Mouse (Mus musculus) colon, adult 2 months (tissue): ENCODE data around the gene Klhdc1. TPM values are rescaled to one million over a fixed set of nuclear protein-coding genes. Genes with fewer than 3 reads are reported as not detected.

Experiments
- polyA plus RNA-seq: library from polyadenylated mRNA; depleted of rRNA; stranded (reverse); fragments of >200 nt; gene quantifications from 2 replicates; pipeline ENCODE4 v1.2.3, GENCODE M21; 2012; rRNA removed

Gene Klhdc1
- polyA plus RNA-seq, result 0.35 and 1.5 TPM in 2 replicates

GRCm38 (mm10) chr12:69240876-69241275 lies at the start of gene Klhdc1:
Gene Klhdc1 (plus strand): TSS chr12:69241176.

GRCm38 (mm10) chr12:69196444-69197377 lies 44.3 kb upstream of the Klhdc1 start, which contains the start of gene Gm49383:
Gene Gm49383 (minus strand): TSS chr12:69197104.

GRCm38 (mm10) chr12:69198164-69198535 lies 42.8 kb upstream of the Klhdc1 start, which contains the start of gene Dnaaf2:
Gene Dnaaf2 (minus strand): TSS chr12:69198429.

GRCm38 (mm10) chr12:69204052-69204833 lies 36.7 kb upstream of the Klhdc1 start, which contains the start of gene Gm49384:
Gene Gm49384 (minus strand): TSS chr12:69204267.

GRCm38 (mm10) chr12:69227776-69228466 lies 13.1 kb upstream of the Klhdc1 start, which contains the start of gene Pole2:
Gene Pole2 (minus strand): TSS chr12:69228195.

GRCm38 (mm10) chr12:69296511-69297410 lies 55.8 kb downstream of the Klhdc1 start, which contains the start of gene Klhdc2:
Gene Klhdc2 (plus strand): TSS chr12:69296681.

Other genes starting within 250 kb of the Klhdc1 start
- gene Rps29, start 82.0 kb upstream of the Klhdc1 start, polyA plus RNA-seq, result 1,705 and 1,824 TPM in 2 replicates
- 1.8 and 2.3 TPM in 2 replicates for gene Lrr1, start 72.4 kb upstream of the Klhdc1 start, polyA plus RNA-seq
- 109 and 123 TPM in 2 replicates for gene Rpl36al, start 57.1 kb upstream of the Klhdc1 start, polyA plus RNA-seq
- 21.6 and 21.8 TPM in 2 replicates for gene Mgat2, start 57.0 kb upstream of the Klhdc1 start, polyA plus RNA-seq
- gene Gm49383, start 44.1 kb upstream of the Klhdc1 start, polyA plus RNA-seq, result 1.8 and 2.5 TPM in 2 replicates
- gene Dnaaf2, start 42.7 kb upstream of the Klhdc1 start, polyA plus RNA-seq, result 2.0 and 2.2 TPM in 2 replicates
- gene Gm49384, start 36.9 kb upstream of the Klhdc1 start, polyA plus RNA-seq, result not detected in 2 replicates
- 3.1 and 3.5 TPM in 2 replicates for gene Pole2, start 13.0 kb upstream of the Klhdc1 start, polyA plus RNA-seq
- gene Klhdc2, start 55.5 kb downstream of the Klhdc1 start, polyA plus RNA-seq, result 40.0 and 58.6 TPM in 2 replicates
- gene Nemf, start 116.0 kb downstream of the Klhdc1 start, polyA plus RNA-seq, result 2.2 and 2.3 TPM in 2 replicates
- 430 and 482 TPM in 2 replicates for gene Arf6, start 131.0 kb downstream of the Klhdc1 start, polyA plus RNA-seq
- 6.8 and 9.5 TPM in 2 replicates for gene Gm9887, start 131.3 kb downstream of the Klhdc1 start, polyA plus RNA-seq